Mouse (Mus musculus): Measurements from ENCODE around the gene Cd22.

Gene Cd22

GRCm38 (mm10) chr7:30820854-30821445, 59.2 kb downstream of the Cd22 start:
- no peak for DNase-seq (ENCODE audit: low spot score in 2 of 2)

DNA sequence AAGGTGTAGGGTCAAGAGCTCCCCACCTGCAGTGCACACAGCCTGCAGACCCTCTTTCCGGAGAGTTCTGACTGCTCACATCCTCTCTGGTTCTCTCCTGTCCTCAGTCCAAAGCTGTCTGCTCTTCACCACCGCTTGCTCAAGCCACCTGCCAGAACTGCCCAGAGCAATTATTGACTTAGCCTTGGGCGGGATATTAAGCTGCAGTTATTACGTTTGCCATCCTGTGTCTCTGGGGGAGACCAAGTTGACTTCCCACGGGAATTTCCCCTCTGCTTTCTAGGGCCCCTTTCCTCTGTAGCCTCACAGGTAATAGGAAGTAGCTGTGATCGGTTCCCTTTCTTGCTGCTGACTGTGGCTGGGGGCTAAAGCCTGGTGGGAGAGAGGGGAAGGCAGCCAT, 60.0 kb downstream of the Cd22 start:
- no peak for DNase-seq (ENCODE audit: low spot score in 2 of 2)
